Mouse (Mus musculus) liver, postnatal 0 days (tissue): Measurements from ENCODE around the gene Spata46.

Source experiments
- CTCF ChIP-seq: sonication (generic); IDR thresholded peaks from 2 replicates; pipeline ENCODE4 v1.5.1; 2016; ENCODE audit warnings: antibody characterized with exemption, low read depth
- EP300 ChIP-seq: IDR thresholded peaks from 2 replicates; pipeline ENCODE4 v1.6.1; 2016; ENCODE audit warnings: antibody characterized with exemption, low read depth, mild to moderate bottlenecking

- TF ChIP-seq CTCF, result no peak
- no peak for TF ChIP-seq EP300
Measured at GRCm38 (mm10) chr1:170277016-170277415, 31.6 kb upstream of the Spata46 start, which contains the start of gene Sh2d1b1.
